Mouse (Mus musculus) MEL (cell line): Measurements from ENCODE around the gene Acta2.

Experiments
- CTCF ChIP-seq, 3 experiments: IDR thresholded peaks in 2 of 3; conservative IDR thresholded peaks in 1 of 3; 2 replicates each; pipeline ENCODE4 v1.5.1; 2011 to 2012; ENCODE audit warnings: low read length in 3 of 3, low read depth in 2 of 3, mild to moderate bottlenecking in 2 of 3, improper control_type of control experiment in 1 of 3, inconsistent platforms in 1 of 3, mixed read lengths in 1 of 3, moderate library complexity in 1 of 3; ENCODE audit not compliant: control insufficient read depth in 1 of 3, insufficient read depth in 1 of 3, poor library complexity in 1 of 3, severe bottlenecking in 1 of 3
- ELF1 ChIP-seq: IDR thresholded peaks from 2 replicates; pipeline ENCODE4 v1.6.1; 2014; ENCODE audit warnings: low read depth, mild to moderate bottlenecking, inconsistent platforms, low read length, improper control_type of control experiment, moderate library complexity
- EP300 ChIP-seq, 2 experiments: IDR thresholded peaks; 2 replicates each; pipeline ENCODE4 v1.6.1; 2011; ENCODE audit warnings: improper control_type of control experiment in 2 of 2, low read length in 2 of 2, low read depth in 1 of 2, mild to moderate bottlenecking in 1 of 2
- GATA1 ChIP-seq: IDR thresholded peaks from 2 replicates; pipeline ENCODE4 v1.6.1; 2011; ENCODE audit warnings: low read depth, low read length, improper control_type of control experiment
- MEF2A ChIP-seq: IDR thresholded peaks from 2 replicates; pipeline ENCODE4 v1.6.1; 2014; ENCODE audit warnings: low read depth, mild to moderate bottlenecking, inconsistent platforms, low read length, improper control_type of control experiment; ENCODE audit not compliant: poor library complexity, insufficient replicate concordance, severe bottlenecking; ENCODE audit errors: extremely low read depth
- MYC ChIP-seq: IDR thresholded peaks from 2 replicates; pipeline ENCODE4 v1.6.1; 2011; ENCODE audit warnings: low read depth, mild to moderate bottlenecking, low read length, improper control_type of control experiment, moderate library complexity
- POLR2A ChIP-seq, 2 experiments: IDR thresholded peaks; 2 replicates each; pipeline ENCODE4 v1.6.1; 2011 to 2012; ENCODE audit warnings: low read length in 2 of 2, mild to moderate bottlenecking in 2 of 2, control low read depth in 1 of 2, improper control_type of control experiment in 1 of 2, low read depth in 1 of 2, moderate library complexity in 1 of 2; ENCODE audit not compliant: control insufficient read depth in 1 of 2, insufficient read depth in 1 of 2, poor library complexity in 1 of 2
- POLR2AphosphoS5 ChIP-seq: IDR thresholded peaks from 2 replicates; pipeline ENCODE4 v1.6.1; 2012; ENCODE audit warnings: low read depth, borderline replicate concordance, mild to moderate bottlenecking, inconsistent platforms, low read length, moderate library complexity, mixed read lengths
- SMC3 ChIP-seq: IDR thresholded peaks from 2 replicates; pipeline ENCODE4 v1.6.1; 2011; ENCODE audit warnings: low read depth, low read length, improper control_type of control experiment
- TCF12 ChIP-seq: IDR thresholded peaks from 2 replicates; pipeline ENCODE4 v1.6.1; 2014; ENCODE audit warnings: low read depth, mild to moderate bottlenecking, inconsistent platforms, low read length, improper control_type of control experiment, moderate library complexity
- ZKSCAN1 ChIP-seq: IDR thresholded peaks from 2 replicates; pipeline ENCODE4 v1.6.1; 2012; ENCODE audit warnings: low read depth, mild to moderate bottlenecking, inconsistent platforms, low read length, improper control_type of control experiment, moderate library complexity

DNA sequence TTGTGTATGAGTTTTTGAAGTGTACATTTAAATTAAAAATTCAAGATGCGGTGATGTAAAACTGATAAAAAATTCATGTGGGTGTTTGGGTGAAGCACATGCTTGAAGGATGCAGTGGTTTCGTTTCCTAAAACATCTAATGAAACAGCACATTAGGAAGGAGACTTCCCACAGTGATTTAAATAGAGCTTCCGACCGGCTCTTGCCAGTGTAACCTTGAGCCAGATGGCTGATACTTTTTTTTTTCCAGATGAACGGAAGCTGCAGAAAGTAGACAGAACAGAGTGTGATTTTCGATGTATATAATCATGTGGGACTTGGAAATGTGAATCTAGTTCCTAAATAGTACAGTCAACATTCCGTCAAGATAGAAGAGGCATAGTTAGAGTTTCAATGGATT lies 23.8 kb downstream of the Acta2 start:
- no peak for TF ChIP-seq EP300 (IDR thresholded peaks at IDR 0.05; ENCODE audit: low read depth in 1 of 2, low read length in 2 of 2)
- TF ChIP-seq CTCF (IDR thresholded peaks at IDR 0.05 in 2 of 3, conservative IDR thresholded peaks at IDR 0.05 in 1 of 3; ENCODE audit: control insufficient read depth in 1 of 3, insufficient read depth in 1 of 3, low read depth in 2 of 3, low read length in 3 of 3, poor library complexity in 1 of 3, severe bottlenecking in 1 of 3), result no peak
- no peak for TF ChIP-seq MEF2A
- TF ChIP-seq ELF1, result no peak
- no peak for TF ChIP-seq GATA1
- TF ChIP-seq POLR2AphosphoS5, result no peak
- TF ChIP-seq SMC3, result no peak
- TF ChIP-seq TCF12, result no peak
- no peak for TF ChIP-seq ZKSCAN1
- TF ChIP-seq MYC, result no peak
- TF ChIP-seq POLR2A (IDR thresholded peaks at IDR 0.05; ENCODE audit: control insufficient read depth in 1 of 2, insufficient read depth in 1 of 2, low read depth in 1 of 2, low read length in 2 of 2, poor library complexity in 1 of 2), result no peak
